Mouse (Mus musculus) neural tube, embryonic 14.5 days (tissue): ENCODE measurements around the gene Wt1. TPM values are rescaled to one million over a fixed set of nuclear protein-coding genes. Genes with fewer than 3 reads are reported as not detected.

Source experiments
- ATAC-seq: fragments of 200-750 bp; cut with Nextera tagmentation; 2 replicates; pipeline ENCODE4 v1.8.0; 2017; ENCODE audit warnings: low read depth, mild to moderate bottlenecking, moderate TSS enrichment, moderate library complexity
- H3K27ac ChIP-seq: fragments of 300-500 bp; sonication (generic); 2 replicates; pipeline ENCODE4 v1.5.1; 2014; ENCODE audit warnings: low read depth, mild to moderate bottlenecking, control low read depth, low read length, moderate library complexity, mixed read lengths
- H3K27me3 ChIP-seq: fragments of 300-500 bp; sonication (generic); 2 replicates; pipeline ENCODE4 v1.6.1; 2014; ENCODE audit warnings: low read length; ENCODE audit not compliant: control insufficient read depth, insufficient read depth
- H3K36me3 ChIP-seq: fragments of 300-500 bp; sonication (generic); 2 replicates; pipeline ENCODE4 v1.6.1; 2014; ENCODE audit warnings: low read length, mixed read lengths; ENCODE audit not compliant: control insufficient read depth, insufficient read depth
- H3K4me1 ChIP-seq: fragments of 300-500 bp; sonication (generic); 2 replicates; pipeline ENCODE4 v1.6.1; 2014; ENCODE audit warnings: low read length; ENCODE audit not compliant: control insufficient read depth, insufficient read depth
- H3K4me2 ChIP-seq: fragments of 300-500 bp; sonication (generic); 2 replicates; pipeline ENCODE4 v1.6.1; 2014; ENCODE audit warnings: mild to moderate bottlenecking, low read depth, low read length, control low read depth
- H3K4me3 ChIP-seq: fragments of 300-500 bp; sonication (generic); 2 replicates; pipeline ENCODE4 v1.5.1; 2014; ENCODE audit warnings: low read depth, low read length, control low read depth, mixed read lengths
- H3K9ac ChIP-seq: fragments of 300-500 bp; sonication (generic); replicated peaks from 2 replicates; pipeline ENCODE4 v1.6.1; 2014; ENCODE audit warnings: low read depth, mild to moderate bottlenecking, control low read depth, low read length, mixed read lengths
- H3K9me3 ChIP-seq: fragments of 300-500 bp; sonication (generic); 2 replicates; pipeline ENCODE4 v1.6.1; 2016; ENCODE audit warnings: low read length; ENCODE audit not compliant: control insufficient read depth
- WGBS: fragments of 180-500 bp; shearing (Covaris S2); extraction: QIAGEN DNeasy Blood & Tissue Kit; methylation state at CpG from one replicate; pipeline ENCODE4 v1.1.7; 2014; 5-methylcytosine and 5-hydroxymethylcytosine counted together
- polyA plus RNA-seq: library from polyadenylated mRNA; unstranded; fragments of >200 nt; fragmentation: Nextera tagmentation; extraction: Ambion mirVana; gene quantifications from 2 replicates; pipeline ENCODE4 v1.2.1, GENCODE M21; 2014

Gene Wt1
- polyA plus RNA-seq, 1 experiment from 2014 or later, result 2.2 TPM

- WGBS, result 2% methylated on average over 8 of the region's 8 CpGs
- peaks cover 52% of the 10 kb centered on the region for H3K27me3 ChIP-seq
- H3K4me2 ChIP-seq, result no peak overlapping the region
- no peak for ATAC-seq
- no peaks in the 10 kb centered on the region for H3K36me3 ChIP-seq
- no peak overlapping the region for H3K9ac ChIP-seq
- H3K4me3 ChIP-seq, result no peak overlapping the region
- H3K9me3 ChIP-seq, result no peaks in the 10 kb centered on the region
- H3K27ac ChIP-seq, result no peak overlapping the region
- H3K4me1 ChIP-seq, result no peaks in the 10 kb centered on the region
Observed at GRCm38 (mm10) chr2:105123431-105123830, 2.9 kb upstream of the Wt1 start.

GRCm38 (mm10) chr2:105123881-105124280, 2.4 kb upstream of the Wt1 start:
- Histone ChIP-seq H3K4me1 (no peaks in the 10 kb centered on the region), H3K4me3 (no peak overlapping the region), H3K27ac (no peak overlapping the region), H3K36me3 (no peaks in the 10 kb centered on the region), H3K27me3 (peaks cover 56% of the 10 kb centered on the region), H3K4me2 (no peak overlapping the region), H3K9me3 (no peaks in the 10 kb centered on the region), H3K9ac (no peak overlapping the region)
- ATAC-seq, result no peak
- WGBS, result 3% methylated on average over 9 of the region's 9 CpGs

DNA sequence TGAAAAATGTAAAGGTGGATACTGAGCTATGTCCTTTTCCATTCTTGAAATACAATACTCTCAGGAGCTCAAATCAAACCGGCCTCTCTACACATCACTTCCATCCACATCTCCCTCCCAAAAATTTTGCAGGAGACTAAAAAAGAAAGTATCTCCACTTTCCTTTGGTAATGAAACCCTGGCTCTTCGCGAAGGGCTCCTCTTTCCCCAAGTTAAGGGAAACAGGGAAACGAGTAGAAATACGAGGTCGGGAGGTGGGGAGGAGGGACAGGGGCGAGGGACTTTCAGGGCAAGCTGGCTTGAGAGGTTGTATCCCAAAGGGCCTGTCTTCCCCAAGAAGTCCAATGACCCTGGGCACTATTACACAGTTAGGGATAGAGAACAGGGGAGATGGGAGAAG, 1.9 kb upstream of the Wt1 start:
- Histone ChIP-seq H3K36me3 (no peaks in the 10 kb centered on the region), H3K4me3 (no peak overlapping the region), H3K9me3 (no peaks in the 10 kb centered on the region), H3K9ac (no peak overlapping the region), H3K4me1 (no peaks in the 10 kb centered on the region), H3K27me3 (peaks cover 61% of the 10 kb centered on the region), H3K4me2 (no peak overlapping the region), H3K27ac (no peak overlapping the region)
- no peak for ATAC-seq
- WGBS, result 3% methylated on average over 7 of the region's 7 CpGs

- Histone ChIP-seq H3K4me1 (no peaks in the 10 kb centered on the region), H3K27ac (no peak overlapping the region), H3K4me2 (no peak overlapping the region), H3K9ac (no peak overlapping the region), H3K9me3 (no peaks in the 10 kb centered on the region), H3K4me3 (no peak overlapping the region), H3K27me3 (peaks cover 68% of the 10 kb centered on the region), H3K36me3 (no peaks in the 10 kb centered on the region)
- 2% methylated on average over 8 of the region's 8 CpGs for WGBS
- ATAC-seq, result no peak
Observed at GRCm38 (mm10) chr2:105125205-105125604, 1.1 kb upstream of the Wt1 start.

DNA sequence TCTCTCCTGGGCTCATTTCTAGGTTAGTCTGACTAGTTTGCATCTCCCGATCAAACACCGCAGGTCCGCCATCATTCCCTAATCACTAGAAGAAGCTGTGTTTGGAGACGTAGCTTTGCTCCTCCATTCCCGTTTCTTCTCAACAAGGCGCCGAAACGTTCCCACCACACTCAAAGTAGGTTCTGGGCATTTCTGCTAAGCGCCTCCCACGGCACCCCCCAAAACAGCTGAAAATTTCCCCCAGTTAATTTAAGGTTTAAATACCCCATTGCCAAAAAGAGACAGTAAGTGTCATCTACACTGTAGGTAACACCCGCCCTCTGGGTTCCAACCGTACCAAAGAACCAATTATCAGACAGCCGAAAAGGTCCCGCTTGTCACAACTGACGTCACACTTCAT, 688 bp upstream of the Wt1 start:
- Histone ChIP-seq H3K4me3 (no peak overlapping the region), H3K9me3 (no peaks in the 10 kb centered on the region), H3K27me3 (peaks cover 65% of the 10 kb centered on the region), H3K27ac (no peak overlapping the region), H3K4me2 (no peak overlapping the region), H3K36me3 (no peaks in the 10 kb centered on the region), H3K9ac (no peak overlapping the region), H3K4me1 (no peaks in the 10 kb centered on the region)
- ATAC-seq, result no peak
- WGBS, result 3% methylated on average over 15 of the region's 15 CpGs

- no peak overlapping the region; the same call in 1 of the 2 replicates for H3K4me3 ChIP-seq
- no peaks in the 10 kb centered on the region for H3K4me1 ChIP-seq
- 0 out of 2 replicates have a peak overlapping the region, but pooled peaks have one; percentile 5 for H3K4me2 ChIP-seq
- H3K9me3 ChIP-seq, result no peaks in the 10 kb centered on the region
- H3K36me3 ChIP-seq, result no peaks in the 10 kb centered on the region
- ATAC-seq, result peak; percentile 6; the same call in 1 of the 2 replicates
- H3K9ac ChIP-seq, result no peak overlapping the region
- 1% methylated on average over 61 of the region's 92 CpGs for WGBS
- H3K27ac ChIP-seq, result no peak overlapping the region
- H3K27me3 ChIP-seq, result peaks cover 62% of the 10 kb centered on the region
Observed at GRCm38 (mm10) chr2:105126691-105127530, 582 bp downstream of the Wt1 start.

GRCm38 (mm10) chr2:105127531-105128480, 1.5 kb downstream of the Wt1 start:
- H3K4me3 ChIP-seq, result no peak overlapping the region
- H3K36me3 ChIP-seq, result no peaks in the 10 kb centered on the region
- H3K27me3 ChIP-seq, result peaks cover 63% of the 10 kb centered on the region
- H3K9me3 ChIP-seq, result no peaks in the 10 kb centered on the region
- no peak overlapping the region for H3K9ac ChIP-seq
- H3K27ac ChIP-seq, result no peak overlapping the region
- WGBS, result under 1% methylated on average over 52 of the region's 52 CpGs
- ATAC-seq, result 0 out of 2 replicates have a peak, but pooled peaks have one; percentile 10
- no peaks in the 10 kb centered on the region for H3K4me1 ChIP-seq
- H3K4me2 ChIP-seq, result no peak overlapping the region

GRCm38 (mm10) chr2:105128564-105128963, 2.2 kb downstream of the Wt1 start:
- WGBS, result under 1% methylated on average over 12 of the region's 12 CpGs

More at GRCm38 (mm10) chr2:105128564-105128963, 2.2 kb downstream of the Wt1 start:
- no peak for ATAC-seq
- Histone ChIP-seq H3K4me1 (no peaks in the 10 kb centered on the region), H3K9ac (no peak overlapping the region), H3K36me3 (no peaks in the 10 kb centered on the region), H3K4me3 (no peak overlapping the region), H3K4me2 (no peak overlapping the region), H3K27me3 (peaks cover 65% of the 10 kb centered on the region), H3K27ac (no peak overlapping the region), H3K9me3 (no peaks in the 10 kb centered on the region)
